ENCODE assay signal across 8 mouse cellular contexts in the genomic region with DNA sequence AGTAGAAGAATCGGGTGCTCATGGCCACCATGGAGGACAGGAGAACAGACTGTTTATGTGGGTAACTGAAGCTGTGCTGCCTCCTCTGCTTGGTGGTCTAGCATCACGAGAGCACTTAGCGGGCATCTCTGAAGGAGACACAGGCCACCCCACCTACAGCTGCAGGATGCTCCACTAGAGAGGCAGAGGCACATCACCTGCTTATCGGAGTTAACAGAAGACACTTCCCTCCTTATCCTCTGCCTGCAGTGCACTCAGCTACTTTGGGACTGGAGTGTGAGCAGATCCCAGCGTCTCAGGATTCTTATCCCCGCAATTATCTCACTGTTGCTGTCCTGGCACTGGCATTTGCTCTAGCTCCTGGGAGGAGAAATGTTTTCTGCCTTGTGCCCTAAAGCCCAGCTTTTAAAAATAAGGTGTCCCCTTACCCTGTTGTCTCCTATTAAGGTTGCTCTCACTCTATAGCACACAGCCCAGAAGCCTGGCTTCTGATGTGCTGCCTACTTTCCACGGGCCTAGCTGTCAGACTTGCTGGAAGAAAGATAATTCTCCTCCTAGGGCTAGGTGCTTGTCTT. TPM values are rescaled to one million over a fixed set of nuclear protein-coding genes. Genes with fewer than 3 reads are reported as not detected.
DNase-seq lines count a peak whose midpoint lies in the region; ATAC-seq and TF ChIP-seq lines count a peak whose summit lies in the region.
"Had no signal": no experiment of that assay in that cellular context is flagged by ENCODE, and none has a peak within 500 bp of the region (broad histone marks: within the 10 kb centered on the region; RNA-seq: fewer than 3 reads in every experiment).

No protein-coding gene starts in this region.

- H3K9ac ChIP-seq in hindbrain, embryonic 15.5 days = peak overlapping the region; percentile 83
- H3K9ac ChIP-seq in midbrain, embryonic 12.5 days (replicated peaks) = peak overlapping the region; percentile 73

- no peak overlapping the region for H3K27ac ChIP-seq in cortical plate, adult 2 months (ENCODE audit: insufficient read depth, low read length)
- peak overlapping the region; percentile 87; the same call in 1 of the 2 replicates for H3K27ac ChIP-seq in hindbrain, embryonic 15.5 days (replicated peaks)
- peak overlapping the region; percentile 72 for H3K27ac ChIP-seq in midbrain, embryonic 12.5 days (replicated peaks)

- no peak for ATAC-seq in hindbrain, embryonic 15.5 days (ENCODE audit: low FRiP score, low read depth)
- ATAC-seq in midbrain, embryonic 12.5 days (ENCODE audit: low FRiP score, low read depth) = no peak

- H3K4me2 ChIP-seq in hindbrain, embryonic 15.5 days = peak overlapping the region; percentile 67
- peak overlapping the region; percentile 65 for H3K4me2 ChIP-seq in midbrain, embryonic 12.5 days (replicated peaks)

- peak; percentile 15 for DNase-seq in NIH3T3 (ENCODE audit: low read depth)
- DNase-seq in adrenal gland, postnatal 14 days = no peak
- DNase-seq in right cerebral cortex, postnatal 25 days = no peak
- no peak for DNase-seq in T-cell, adult 2 months (ENCODE audit: low spot score)

- H3K9me3 ChIP-seq in hindbrain, embryonic 15.5 days = no peaks in the 10 kb centered on the region
- no peaks in the 10 kb centered on the region for H3K9me3 ChIP-seq in midbrain, embryonic 12.5 days

- no peak for TF ChIP-seq CTCF in cortical plate, adult 2 months (IDR thresholded peaks at IDR 0.05; ENCODE audit: extremely low read depth, insufficient read depth, low read length)

- peak overlapping the region; percentile 82 for H3K4me3 ChIP-seq in cortical plate, adult 2 months (ENCODE audit: insufficient read depth, low read length)
- peak overlapping the region; percentile 66 for H3K4me3 ChIP-seq in hindbrain, embryonic 15.5 days
- peak overlapping the region; percentile 65 for H3K4me3 ChIP-seq in midbrain, embryonic 12.5 days

- 15% methylated on average over 7 of the region's 7 CpGs for WGBS in hindbrain, embryonic 15.5 days
- 14% methylated on average over 7 of the region's 7 CpGs for WGBS in midbrain, embryonic 12.5 days

- TF ChIP-seq POLR2A in cortical plate, adult 2 months (IDR thresholded peaks at IDR 0.05; ENCODE audit: extremely low read depth, insufficient read depth, low read length) = no peak

- H3K27me3 ChIP-seq in hindbrain, embryonic 15.5 days = no peaks in the 10 kb centered on the region
- H3K27me3 ChIP-seq in midbrain, embryonic 12.5 days = no peaks in the 10 kb centered on the region

- H3K36me3 ChIP-seq in hindbrain, embryonic 15.5 days = no peaks in the 10 kb centered on the region
- 0 out of 2 replicates have a peak, but pooled peaks cover 7% of the 10 kb centered on the region for H3K36me3 ChIP-seq in midbrain, embryonic 12.5 days

- H3K4me1 ChIP-seq in cortical plate, adult 2 months (ENCODE audit: control insufficient read depth, insufficient read depth, low read length) = no peaks in the 10 kb centered on the region
- H3K4me1 ChIP-seq in hindbrain, embryonic 15.5 days (replicated peaks) = peaks cover 66% of the 10 kb centered on the region
- peaks cover 66% of the 10 kb centered on the region for H3K4me1 ChIP-seq in midbrain, embryonic 12.5 days

RNA-seq across cellular contexts. Expression of a gene that starts 1.6 kb away (rescaled TPM):
- 129 and 156 TPM in 2 replicates for polyA plus RNA-seq in cortical plate, adult 2 months (2012; rRNA removed)
- polyA plus RNA-seq in hindbrain, embryonic 15.5 days (2015; fragmentation: Nextera tagmentation; extraction: Ambion mirVana) = 18.9 and 19.8 TPM in 2 replicates
- polyA plus RNA-seq in midbrain, embryonic 12.5 days (2016; fragmentation: Nextera tagmentation; extraction: Ambion mirVana) = 22.5 and 26.3 TPM in 2 replicates
- 6.5 and 8.6 TPM in 2 replicates for total RNA-seq in adrenal gland, postnatal 14 days (2021)

RNA-seq across cellular contexts. Expression of a gene that starts 8.0 kb away (rescaled TPM):
- 1.4 and 2.0 TPM in 2 replicates for polyA plus RNA-seq in cortical plate, adult 2 months (2012; rRNA removed)
- polyA plus RNA-seq in hindbrain, embryonic 15.5 days (2015; fragmentation: Nextera tagmentation; extraction: Ambion mirVana) = 5.1 and 5.9 TPM in 2 replicates
- 9.1 and 10.9 TPM in 2 replicates for polyA plus RNA-seq in midbrain, embryonic 12.5 days (2016; fragmentation: Nextera tagmentation; extraction: Ambion mirVana)
- 5.2 and 5.3 TPM in 2 replicates for total RNA-seq in adrenal gland, postnatal 14 days (2021)
- total RNA-seq: neutrophil, adult 5-6 weeks had no signal

RNA-seq across cellular contexts. Expression of a gene that starts 8.3 kb away (rescaled TPM):
- polyA plus RNA-seq in cortical plate, adult 2 months (2012; rRNA removed) = 9.0 and 10.0 TPM in 2 replicates
- polyA plus RNA-seq in hindbrain, embryonic 15.5 days (2015; fragmentation: Nextera tagmentation; extraction: Ambion mirVana) = 20.7 and 22.4 TPM in 2 replicates
- 42.5 and 45.9 TPM in 2 replicates for polyA plus RNA-seq in midbrain, embryonic 12.5 days (2016; fragmentation: Nextera tagmentation; extraction: Ambion mirVana)
- 14.5 and 15.7 TPM in 2 replicates for total RNA-seq in adrenal gland, postnatal 14 days (2021)

RNA-seq across cellular contexts. Expression of a gene that starts 20.5 kb away (rescaled TPM):
- polyA plus RNA-seq in cortical plate, adult 2 months (2012; rRNA removed) = 27.5 and 29.7 TPM in 2 replicates
- polyA plus RNA-seq in hindbrain, embryonic 15.5 days (2015; fragmentation: Nextera tagmentation; extraction: Ambion mirVana) = 18.3 and 19.0 TPM in 2 replicates
- 28.1 and 29.5 TPM in 2 replicates for polyA plus RNA-seq in midbrain, embryonic 12.5 days (2016; fragmentation: Nextera tagmentation; extraction: Ambion mirVana)
- 52.8 and 58.1 TPM in 2 replicates for total RNA-seq in adrenal gland, postnatal 14 days (2021)

RNA-seq across cellular contexts. Expression of a gene that starts 39.8 kb away (rescaled TPM):
- polyA plus RNA-seq in cortical plate, adult 2 months (2012; rRNA removed) = 11.2 and 13.6 TPM in 2 replicates
- 39.5 and 47.3 TPM in 2 replicates for polyA plus RNA-seq in hindbrain, embryonic 15.5 days (2015; fragmentation: Nextera tagmentation; extraction: Ambion mirVana)
- polyA plus RNA-seq in midbrain, embryonic 12.5 days (2016; fragmentation: Nextera tagmentation; extraction: Ambion mirVana) = 38.8 and 46.2 TPM in 2 replicates
- total RNA-seq in adrenal gland, postnatal 14 days (2021) = 73.1 and 93.2 TPM in 2 replicates
- total RNA-seq: neutrophil, adult 5-6 weeks had no signal
